Mouse (Mus musculus) MEL (cell line): ENCODE data around the gene Cgref1. TPM values are rescaled to one million over a fixed set of nuclear protein-coding genes. Genes with fewer than 3 reads are reported as not detected.

Source experiments
- DNase-seq: peaks from one replicate; pipeline ENCODE4 v3.0.0; 2011; ENCODE audit warnings: low read depth, low spot score
- H3K27ac ChIP-seq: 2 replicates; pipeline ENCODE4 v1.5.1; 2012; ENCODE audit warnings: low read depth, mild to moderate bottlenecking, control low read depth, low read length, moderate library complexity; ENCODE audit not compliant: control insufficient read depth
- H3K27me3 ChIP-seq, 2 experiments: fragments of 150-350 bp in 1 of 2; sonication (generic) in 1 of 2; 2 replicates each; pipeline ENCODE4 v1.6.1; 2012; ENCODE audit warnings: low read length in 2 of 2, mild to moderate bottlenecking in 2 of 2, improper control_type of control experiment in 1 of 2, moderate library complexity in 1 of 2; ENCODE audit not compliant: insufficient read depth in 2 of 2, control insufficient read depth in 1 of 2
- H3K36me3 ChIP-seq, 2 experiments: 2 replicates each; pipeline ENCODE4 v1.6.1; 2012 to 2014; ENCODE audit warnings: low read length in 2 of 2, improper control_type of control experiment in 1 of 2, inconsistent platforms in 1 of 2, mild to moderate bottlenecking in 1 of 2; ENCODE audit not compliant: insufficient read depth in 2 of 2, control insufficient read depth in 1 of 2
- H3K4me1 ChIP-seq, 2 experiments: fragments of 150-350 bp in 1 of 2; sonication (generic) in 1 of 2; 2 replicates each; pipeline ENCODE4 v1.6.1; 2012; ENCODE audit warnings: low read length in 2 of 2, improper control_type of control experiment in 1 of 2, mild to moderate bottlenecking in 1 of 2; ENCODE audit not compliant: insufficient read depth in 2 of 2, control insufficient read depth in 1 of 2
- H3K4me3 ChIP-seq, 2 experiments: fragments of 150-350 bp in 1 of 2; sonication (generic) in 1 of 2; 2 replicates each; pipeline ENCODE4 v1.5.1; 2012; ENCODE audit warnings: low read depth in 2 of 2, low read length in 2 of 2, mild to moderate bottlenecking in 2 of 2, moderate library complexity in 2 of 2, control low read depth in 1 of 2, improper control_type of control experiment in 1 of 2; ENCODE audit not compliant: control insufficient read depth in 1 of 2, insufficient read depth in 1 of 2
- H3K79me2 ChIP-seq: 2 replicates; pipeline ENCODE4 v1.6.1; 2012; ENCODE audit warnings: mild to moderate bottlenecking, low read length, moderate library complexity; ENCODE audit not compliant: control insufficient read depth, poor library complexity, insufficient read depth
- H3K9ac ChIP-seq: 2 replicates; pipeline ENCODE4 v1.6.1; 2012; ENCODE audit warnings: low read depth, mild to moderate bottlenecking, control low read depth, low read length, moderate library complexity; ENCODE audit not compliant: control insufficient read depth, poor library complexity, severe bottlenecking
- H3K9me3 ChIP-seq: fragments of 150-350 bp; sonication (generic); replicated peaks from 2 replicates; pipeline ENCODE4 v1.6.1; 2012; ENCODE audit warnings: mild to moderate bottlenecking, low read length, improper control_type of control experiment, moderate library complexity; ENCODE audit not compliant: insufficient read depth
- BHLHE40 ChIP-seq: IDR thresholded peaks from 2 replicates; pipeline ENCODE4 v1.6.1; 2012; ENCODE audit warnings: low read depth, mild to moderate bottlenecking, inconsistent platforms, low read length, improper control_type of control experiment, borderline replicate concordance
- CTCF ChIP-seq, 3 experiments: IDR thresholded peaks in 2 of 3; conservative IDR thresholded peaks in 1 of 3; 2 replicates each; pipeline ENCODE4 v1.5.1; 2011 to 2012; ENCODE audit warnings: low read length in 3 of 3, low read depth in 2 of 3, mild to moderate bottlenecking in 2 of 3, improper control_type of control experiment in 1 of 3, inconsistent platforms in 1 of 3, mixed read lengths in 1 of 3, moderate library complexity in 1 of 3; ENCODE audit not compliant: control insufficient read depth in 1 of 3, insufficient read depth in 1 of 3, poor library complexity in 1 of 3, severe bottlenecking in 1 of 3
- E2F4 ChIP-seq: IDR thresholded peaks from 2 replicates; pipeline ENCODE4 v1.6.1; 2011; ENCODE audit warnings: low read depth, low read length, improper control_type of control experiment, borderline replicate concordance
- ELF1 ChIP-seq: IDR thresholded peaks from 2 replicates; pipeline ENCODE4 v1.6.1; 2014; ENCODE audit warnings: low read depth, mild to moderate bottlenecking, inconsistent platforms, low read length, improper control_type of control experiment, moderate library complexity
- EP300 ChIP-seq, 2 experiments: IDR thresholded peaks; 2 replicates each; pipeline ENCODE4 v1.6.1; 2011; ENCODE audit warnings: improper control_type of control experiment in 2 of 2, low read length in 2 of 2, low read depth in 1 of 2, mild to moderate bottlenecking in 1 of 2
- GATA1 ChIP-seq: IDR thresholded peaks from 2 replicates; pipeline ENCODE4 v1.6.1; 2011; ENCODE audit warnings: low read depth, low read length, improper control_type of control experiment
- JUND ChIP-seq: IDR thresholded peaks from 2 replicates; pipeline ENCODE4 v1.6.1; 2011; ENCODE audit warnings: low read depth, mild to moderate bottlenecking, improper control_type of control experiment, low read length
- MAFK ChIP-seq: IDR thresholded peaks from 2 replicates; pipeline ENCODE4 v1.6.1; 2011; ENCODE audit warnings: low read depth, mild to moderate bottlenecking, low read length, improper control_type of control experiment, borderline replicate concordance
- MAZ ChIP-seq: IDR thresholded peaks from 2 replicates; pipeline ENCODE4 v1.6.1; 2012; ENCODE audit warnings: low read depth, mild to moderate bottlenecking, inconsistent platforms, low read length, improper control_type of control experiment
- MXI1 ChIP-seq: IDR thresholded peaks from 2 replicates; pipeline ENCODE4 v1.6.1; 2011; ENCODE audit warnings: mild to moderate bottlenecking, low read depth, low read length, improper control_type of control experiment
- MYC ChIP-seq: IDR thresholded peaks from 2 replicates; pipeline ENCODE4 v1.6.1; 2011; ENCODE audit warnings: low read depth, mild to moderate bottlenecking, low read length, improper control_type of control experiment, moderate library complexity
- NELFE ChIP-seq: IDR thresholded peaks from 2 replicates; pipeline ENCODE4 v1.6.1; 2011; ENCODE audit warnings: low read depth, low read length, improper control_type of control experiment
- POLR2A ChIP-seq, 2 experiments: IDR thresholded peaks; 2 replicates each; pipeline ENCODE4 v1.6.1; 2011 to 2012; ENCODE audit warnings: low read length in 2 of 2, mild to moderate bottlenecking in 2 of 2, control low read depth in 1 of 2, improper control_type of control experiment in 1 of 2, low read depth in 1 of 2, moderate library complexity in 1 of 2; ENCODE audit not compliant: control insufficient read depth in 1 of 2, insufficient read depth in 1 of 2, poor library complexity in 1 of 2
- POLR2AphosphoS2 ChIP-seq: IDR thresholded peaks from 2 replicates; pipeline ENCODE4 v1.6.1; 2011; ENCODE audit warnings: low read length, improper control_type of control experiment
- POLR2AphosphoS5 ChIP-seq: IDR thresholded peaks from 2 replicates; pipeline ENCODE4 v1.6.1; 2012; ENCODE audit warnings: low read depth, borderline replicate concordance, mild to moderate bottlenecking, inconsistent platforms, low read length, moderate library complexity, mixed read lengths
- SMC3 ChIP-seq: IDR thresholded peaks from 2 replicates; pipeline ENCODE4 v1.6.1; 2011; ENCODE audit warnings: low read depth, low read length, improper control_type of control experiment
- UBTF ChIP-seq: IDR thresholded peaks from 2 replicates; pipeline ENCODE4 v1.6.1; 2012; ENCODE audit warnings: low read depth, mild to moderate bottlenecking, inconsistent platforms, low read length, improper control_type of control experiment, moderate library complexity, borderline replicate concordance; ENCODE audit not compliant: insufficient read depth
- USF1 ChIP-seq: IDR thresholded peaks from 2 replicates; pipeline ENCODE4 v1.6.1; 2014; ENCODE audit warnings: low read depth, mild to moderate bottlenecking, inconsistent platforms, low read length, improper control_type of control experiment, moderate library complexity
- USF2 ChIP-seq, 2 experiments: IDR thresholded peaks; 2 replicates each; pipeline ENCODE4 v1.6.1; 2011 to 2012; ENCODE audit warnings: improper control_type of control experiment in 2 of 2, low read length in 2 of 2, borderline replicate concordance in 1 of 2, inconsistent platforms in 1 of 2, low read depth in 1 of 2, mild to moderate bottlenecking in 1 of 2; ENCODE audit not compliant: insufficient read depth in 1 of 2
- ZC3H11A ChIP-seq: IDR thresholded peaks from 2 replicates; pipeline ENCODE4 v1.6.1; 2012; ENCODE audit warnings: low read depth, mild to moderate bottlenecking, inconsistent platforms, low read length, improper control_type of control experiment
- ZMIZ1 ChIP-seq: IDR thresholded peaks from 2 replicates; pipeline ENCODE4 v1.6.1; 2012; ENCODE audit warnings: low read depth, mild to moderate bottlenecking, inconsistent platforms, low read length, improper control_type of control experiment, moderate library complexity
- polyA plus RNA-seq, 2 experiments: library from polyadenylated mRNA; stranded (reverse) in 1 of 2; unstranded in 1 of 2; fragments of >175 nt in 1 of 2; fragments of >200 nt in 1 of 2; gene quantifications; 2 replicates each; pipeline versions ENCODE4 v1.2.1 to v1.2.4; 2012; ENCODE audit warnings: low replicate concordance in 2 of 2, low read depth in 1 of 2; ENCODE audit not compliant: insufficient read length in 2 of 2, insufficient read depth in 1 of 2, missing spikeins in 1 of 2
- total RNA-seq: library from RNA; depleted of rRNA; stranded (reverse); fragments of 300-350 nt; gene quantifications from 2 replicates; pipeline ENCODE4 v1.2.3, GENCODE M21; 2012; rRNA removed

Gene Cgref1
- total RNA-seq (not detected in 2 replicates), polyA plus RNA-seq (1 to 10 TPM in 1 of 2 experiments, not detected in 1; 1.4 TPM)

GRCm38 (mm10) chr5:30944956-30945781, at the start of gene Cgref1:
TSS of gene Cgref1 (minus strand) at chr5:30945591.
- Histone ChIP-seq H3K36me3 (peaks cover 0 to 5% of the 10 kb centered on the region in 2 experiments; a peak in 2 of 4 replicates), H3K27ac (no peak within 1 kb of the TSS), H3K4me1 (peaks cover 0 to 9% of the 10 kb centered on the region in 2 experiments; a peak in 3 of 4 replicates), H3K9me3 (no peaks in the 10 kb centered on the region), H3K9ac (no peak within 1 kb of the TSS), H3K27me3 (no peaks in the 10 kb centered on the region), H3K4me3 (no peak within 1 kb of the TSS), H3K79me2 (peaks cover 2% of the 10 kb centered on the region; the same call in 1 of the 2 replicates)
- no peak for DNase-seq
- TF ChIP-seq NELFE, result no peak
- no peak for TF ChIP-seq ZC3H11A
- TF ChIP-seq UBTF, result no peak

DNA sequence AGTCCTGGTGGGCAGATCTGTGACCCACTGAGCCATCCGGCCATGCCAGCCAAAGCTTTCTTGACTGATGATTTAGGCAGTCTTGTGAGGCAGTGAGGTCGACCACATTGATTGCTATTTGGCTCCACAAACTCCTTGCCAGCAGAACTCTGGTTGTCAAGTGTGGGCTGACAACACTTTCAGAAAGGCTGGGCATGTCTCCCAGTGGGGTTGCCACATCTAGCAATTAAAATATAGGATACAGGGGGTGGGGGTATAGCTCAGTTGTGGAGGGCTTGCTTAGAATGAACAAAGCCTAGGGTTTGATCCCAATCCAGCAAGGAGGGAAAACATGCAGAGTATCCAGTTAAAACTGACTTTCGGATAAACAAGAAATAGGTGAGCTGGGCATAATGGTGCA, 48.7 kb upstream of the Cgref1 start:
- Histone ChIP-seq H3K79me2 (no peaks in the 10 kb centered on the region), H3K27me3 (peaks cover 3 to 5% of the 10 kb centered on the region in 2 experiments; a peak in 2 of 4 replicates), H3K4me1 (no peaks in the 10 kb centered on the region), H3K27ac (no peak overlapping the region), H3K9ac (no peak overlapping the region), H3K4me3 (no peak overlapping the region), H3K9me3 (no peaks in the 10 kb centered on the region), H3K36me3 (no peaks in the 10 kb centered on the region)
- TF ChIP-seq USF1 (no peak), ELF1 (no peak), CTCF (IDR thresholded peaks at IDR 0.05 in 2 of 3, conservative IDR thresholded peaks at IDR 0.05 in 1 of 3; ENCODE audit: control insufficient read depth in 1 of 3, insufficient read depth in 1 of 3, low read depth in 2 of 3, low read length in 3 of 3, poor library complexity in 1 of 3, severe bottlenecking in 1 of 3) (no peak), MXI1 (no peak), EP300 (IDR thresholded peaks at IDR 0.05; ENCODE audit: low read depth in 1 of 2, low read length in 2 of 2) (no peak), NELFE (no peak), UBTF (no peak), GATA1 (no peak), POLR2A (IDR thresholded peaks at IDR 0.05; ENCODE audit: control insufficient read depth in 1 of 2, insufficient read depth in 1 of 2, low read depth in 1 of 2, low read length in 2 of 2, poor library complexity in 1 of 2) (no peak), MYC (no peak), ZMIZ1 (no peak), SMC3 (no peak), JUND (no peak), E2F4 (no peak), POLR2AphosphoS2 (no peak), MAFK (no peak), USF2 (IDR thresholded peaks at IDR 0.05; ENCODE audit: borderline replicate concordance in 1 of 2, insufficient read depth in 1 of 2, low read depth in 1 of 2, low read length in 2 of 2) (no peak), BHLHE40 (no peak), MAZ (no peak), POLR2AphosphoS5 (no peak)
- no peak for DNase-seq
